Mouse (Mus musculus): ENCODE results near the gene D430041D05Rik. TPM values are rescaled to one million over a fixed set of nuclear protein-coding genes. Genes with fewer than 3 reads are reported as not detected.

The D430041D05Rik gene
- total RNA-seq, 2 experiments from 2014 or later: not detected

DNA sequence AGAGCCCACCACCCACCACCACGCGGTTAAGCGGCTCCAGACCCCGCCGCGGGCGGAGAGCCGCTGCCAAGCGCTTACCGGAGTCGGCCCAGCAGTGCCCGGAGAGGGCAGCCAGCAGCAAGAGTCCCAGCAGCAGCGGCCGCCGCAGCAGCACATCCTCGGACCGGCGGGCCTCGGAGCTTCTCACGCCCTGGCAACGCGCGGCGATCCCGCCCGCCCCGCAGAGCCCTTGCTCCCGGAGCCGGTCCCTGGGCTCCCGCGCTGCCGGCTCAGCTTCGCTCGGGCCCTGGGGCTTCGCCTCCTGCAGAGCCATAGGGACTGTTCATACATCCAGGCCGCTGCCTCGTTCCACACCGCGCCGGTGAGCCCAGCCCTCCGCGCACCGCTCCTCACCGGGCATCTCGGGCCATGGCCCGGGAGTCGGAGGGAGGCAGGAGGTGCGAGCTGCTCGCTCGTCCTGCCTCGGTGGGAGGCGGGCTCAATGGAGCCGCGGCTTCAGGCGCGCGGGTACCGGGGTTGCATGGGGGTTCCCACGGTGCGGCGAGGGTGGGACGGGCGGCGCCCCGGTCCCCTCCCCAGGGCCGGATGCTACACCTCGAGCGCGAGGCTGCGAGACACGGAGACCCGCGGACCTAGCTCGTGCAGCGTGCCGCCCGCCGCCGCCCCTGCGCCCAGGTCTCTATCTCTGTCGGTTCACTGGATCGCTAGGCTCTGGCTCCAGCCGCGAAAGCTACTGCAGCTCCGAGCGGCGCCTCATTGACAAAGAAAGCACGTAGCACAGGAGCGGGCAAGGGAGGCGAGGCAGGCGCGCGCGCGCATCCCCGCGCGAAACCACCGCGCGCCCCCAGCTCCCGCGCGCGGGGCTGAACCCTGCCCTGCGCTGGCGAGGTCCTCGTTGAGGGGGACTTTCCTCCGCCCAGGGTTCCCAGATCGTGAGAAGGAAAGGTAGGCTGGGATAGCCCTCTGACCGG lies 677 bp downstream of the D430041D05Rik start:
- ATAC-seq (replicated peaks; ENCODE audit: poor library complexity, severe bottlenecking): peak; percentile 43; the same call in 1 of the 2 replicates

GRCm38 (mm10) chr2:104408351-104408750 lies 2.5 kb downstream of the D430041D05Rik start:
- ATAC-seq (replicated peaks; ENCODE audit: poor library complexity, severe bottlenecking): no peak

GRCm38 (mm10) chr2:104407913-104408312 lies 2.9 kb downstream of the D430041D05Rik start:
- ATAC-seq (replicated peaks; ENCODE audit: poor library complexity, severe bottlenecking): no peak

GRCm38 (mm10) chr2:104404036-104404435 lies 6.8 kb downstream of the D430041D05Rik start:
- no peak for ATAC-seq (replicated peaks; ENCODE audit: poor library complexity, severe bottlenecking)

GRCm38 (mm10) chr2:104398651-104399290 lies 12.0 kb downstream of the D430041D05Rik start:
- ATAC-seq (replicated peaks; ENCODE audit: poor library complexity, severe bottlenecking): no peak

GRCm38 (mm10) chr2:104395961-104396360 lies 14.9 kb downstream of the D430041D05Rik start:
- no peak for ATAC-seq (replicated peaks; ENCODE audit: poor library complexity, severe bottlenecking)

DNA sequence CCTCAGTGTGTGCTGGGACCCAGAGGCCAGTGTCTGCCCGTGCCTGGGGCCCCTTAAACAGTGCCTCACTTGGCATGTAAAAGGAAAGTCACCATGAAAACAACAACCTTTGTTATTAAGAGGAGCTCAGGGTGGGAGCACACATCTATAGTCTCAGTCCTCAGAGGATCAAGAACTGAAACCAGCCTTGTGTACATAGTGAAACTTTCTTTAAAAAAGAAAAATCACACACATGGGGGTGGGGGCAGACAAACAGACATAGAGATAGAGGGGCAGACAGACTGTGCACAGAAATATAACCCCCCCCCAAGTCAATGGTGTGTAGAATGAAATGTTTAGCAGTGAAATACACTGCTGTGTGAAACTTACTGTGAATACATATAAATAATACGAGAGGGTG lies 16.0 kb downstream of the D430041D05Rik start:
- no peak for ATAC-seq (replicated peaks; ENCODE audit: poor library complexity, severe bottlenecking)

DNA sequence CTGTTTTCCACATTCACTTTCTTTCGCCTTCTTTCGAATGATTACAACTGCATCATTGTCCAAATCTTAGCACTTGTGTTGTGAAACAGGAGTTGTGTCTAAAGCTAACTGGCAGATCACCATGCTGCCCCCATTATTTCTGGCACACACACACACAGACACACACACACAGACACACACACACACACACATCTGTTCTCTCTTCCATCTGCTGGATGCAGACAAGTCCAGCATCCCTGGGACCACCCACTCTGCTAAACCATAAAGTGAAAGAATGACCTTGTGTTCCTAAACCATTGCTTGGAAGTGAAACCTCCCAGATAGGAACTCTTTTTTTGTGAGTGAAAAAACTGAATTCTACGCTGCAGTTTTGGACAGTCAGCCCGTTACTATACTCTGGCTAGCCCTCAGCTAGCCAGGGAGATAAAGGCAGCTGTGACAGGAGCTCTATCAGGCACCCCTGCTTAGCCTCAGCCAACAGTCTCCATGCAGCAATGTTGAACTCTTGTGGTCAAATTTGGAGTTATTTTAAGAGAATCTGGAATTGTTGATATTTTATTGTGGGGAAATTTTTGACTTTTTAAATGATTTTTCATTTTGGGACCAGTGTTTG lies 18.0 kb downstream of the D430041D05Rik start:
- no peak for ATAC-seq (replicated peaks; ENCODE audit: poor library complexity, severe bottlenecking)

DNA sequence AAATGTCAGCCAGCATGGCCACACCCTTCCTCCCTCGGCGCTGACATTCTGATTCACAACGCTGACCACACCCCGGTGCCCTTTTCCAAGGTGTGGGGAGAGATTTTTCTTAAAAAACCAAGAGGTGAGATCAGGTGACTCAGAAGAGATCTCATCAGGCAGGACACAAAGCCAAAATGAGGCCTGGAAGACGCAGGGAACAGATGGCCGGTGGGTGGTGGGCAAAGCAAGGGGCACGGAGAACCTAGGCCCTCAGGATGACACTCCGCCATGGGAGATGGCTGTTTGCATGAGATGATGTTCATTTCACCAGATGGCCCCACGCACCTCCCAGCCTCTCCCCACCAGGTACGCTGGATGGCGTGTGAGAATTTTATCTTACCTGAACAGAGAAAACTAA lies 21.6 kb downstream of the D430041D05Rik start:
- no peak for ATAC-seq (replicated peaks; ENCODE audit: poor library complexity, severe bottlenecking)

- ATAC-seq (replicated peaks; ENCODE audit: poor library complexity, severe bottlenecking): no peak
These were observed 24.9 kb downstream of the D430041D05Rik start for GRCm38 (mm10) chr2:104385941-104386340.

- no peak for ATAC-seq (replicated peaks; ENCODE audit: poor library complexity, severe bottlenecking)
These were observed 27.2 kb downstream of the D430041D05Rik start for GRCm38 (mm10) chr2:104383589-104383988.

- no peak for ATAC-seq (replicated peaks; ENCODE audit: poor library complexity, severe bottlenecking)
These were observed 28.0 kb downstream of the D430041D05Rik start for GRCm38 (mm10) chr2:104382813-104383212.

DNA sequence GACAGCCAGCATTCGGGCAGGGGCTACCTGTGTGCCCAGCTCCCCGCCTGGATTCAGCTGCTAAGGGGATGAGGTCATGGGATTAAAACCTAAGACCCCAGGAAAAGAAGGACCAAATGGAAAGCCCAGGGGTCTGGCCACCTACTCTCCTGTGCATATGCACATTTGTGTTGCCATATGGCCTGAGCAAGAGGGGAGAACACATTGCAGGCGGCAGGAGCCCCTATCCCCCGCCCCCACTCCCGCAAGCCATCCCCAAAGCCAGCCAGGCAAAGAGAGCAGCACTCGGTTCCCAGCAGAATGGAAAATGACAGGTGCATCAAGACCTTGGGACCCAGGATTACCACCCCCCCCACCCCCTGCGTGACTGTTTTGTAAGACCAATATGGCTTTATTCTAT lies 31.5 kb downstream of the D430041D05Rik start:
- ATAC-seq (replicated peaks; ENCODE audit: poor library complexity, severe bottlenecking): no peak

DNA sequence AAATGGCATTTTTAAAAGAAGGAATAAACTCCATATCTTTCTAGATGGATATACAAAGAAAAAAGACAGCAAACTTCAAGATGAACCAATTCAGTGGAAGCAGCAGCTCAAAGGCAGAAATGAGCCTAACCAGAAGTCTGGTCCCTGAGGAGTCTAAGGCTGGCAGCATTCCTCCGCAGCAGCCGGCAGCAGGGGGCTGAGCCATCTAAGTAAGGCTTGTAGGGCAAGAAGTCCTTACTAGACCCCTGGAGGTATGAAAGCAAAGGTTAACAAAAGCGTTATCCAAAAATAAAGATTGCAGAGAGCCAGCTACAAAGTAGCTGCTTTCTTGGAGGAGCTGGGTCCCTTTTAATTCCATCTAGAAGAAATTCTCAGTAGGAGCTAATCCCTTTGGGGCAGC lies 32.0 kb downstream of the D430041D05Rik start:
- ATAC-seq (replicated peaks; ENCODE audit: poor library complexity, severe bottlenecking): no peak

DNA sequence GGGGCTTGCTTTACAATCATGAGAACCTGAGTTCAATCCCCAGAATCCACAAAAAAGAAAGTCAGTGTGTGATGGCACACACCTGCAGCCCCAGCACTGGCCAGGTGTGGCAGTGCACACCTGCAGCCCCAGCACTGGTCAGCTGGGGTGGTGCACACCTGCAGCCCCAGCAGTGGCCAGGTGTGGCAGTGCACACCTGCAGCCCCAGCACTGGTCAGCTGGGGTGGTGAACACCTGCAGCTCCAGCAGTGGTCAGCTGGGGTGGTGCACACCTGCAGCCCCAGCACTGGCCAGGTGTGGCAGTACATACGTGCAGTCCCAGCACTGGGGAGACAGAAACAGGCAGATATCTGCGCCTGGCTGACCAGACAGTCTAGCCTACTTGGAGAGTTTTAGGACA lies 32.8 kb downstream of the D430041D05Rik start:
- ATAC-seq (replicated peaks; ENCODE audit: poor library complexity, severe bottlenecking): no peak

DNA sequence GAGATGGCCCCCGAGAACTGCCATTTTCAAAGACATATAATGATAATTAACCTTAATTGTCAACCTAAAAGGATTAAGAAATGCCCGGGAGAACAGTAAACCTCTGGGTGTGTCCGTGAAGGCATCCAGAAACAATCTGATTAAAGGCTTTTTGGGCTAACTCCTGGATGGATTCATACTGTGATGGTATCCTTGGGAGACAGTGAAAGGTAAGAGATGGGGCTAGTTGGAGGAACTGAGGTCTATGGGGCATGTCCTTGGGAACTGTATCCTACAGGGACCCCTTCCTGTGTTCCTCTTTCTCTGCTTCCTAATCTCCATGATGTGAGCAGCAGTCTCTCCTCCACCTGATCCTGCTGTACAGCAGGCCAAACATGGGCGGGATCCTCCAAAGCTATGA lies 38.7 kb downstream of the D430041D05Rik start:
- no peak for ATAC-seq (replicated peaks; ENCODE audit: poor library complexity, severe bottlenecking)

DNA sequence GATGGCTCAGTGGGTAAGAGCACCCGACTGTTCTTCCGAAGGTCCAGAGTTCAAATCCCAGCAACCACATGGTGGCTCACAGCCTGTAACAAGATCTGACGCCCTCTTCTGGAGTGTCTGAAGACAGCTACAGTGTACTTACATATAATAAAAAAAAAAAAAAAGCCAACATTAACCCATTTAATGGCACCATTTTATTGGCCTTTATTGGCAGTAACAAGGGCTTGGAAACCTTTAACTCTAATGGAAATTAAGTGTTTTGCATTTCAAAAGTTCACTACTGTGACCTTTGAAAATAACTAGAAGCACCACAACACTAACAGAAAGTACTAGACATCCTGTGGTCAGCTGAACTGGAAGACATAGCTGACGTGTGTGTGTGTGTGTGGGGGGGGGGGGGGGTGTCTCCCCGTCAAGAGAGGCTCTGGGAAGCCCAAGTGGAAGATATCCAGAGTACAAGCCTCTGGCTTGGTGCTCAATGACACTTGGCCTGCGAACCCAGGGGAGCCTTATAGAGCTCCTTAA lies 39.1 kb downstream of the D430041D05Rik start:
- no peak for ATAC-seq (replicated peaks; ENCODE audit: poor library complexity, severe bottlenecking)

GRCm38 (mm10) chr2:104367836-104368298 lies 42.9 kb downstream of the D430041D05Rik start:
- ATAC-seq (replicated peaks; ENCODE audit: poor library complexity, severe bottlenecking): no peak

DNA sequence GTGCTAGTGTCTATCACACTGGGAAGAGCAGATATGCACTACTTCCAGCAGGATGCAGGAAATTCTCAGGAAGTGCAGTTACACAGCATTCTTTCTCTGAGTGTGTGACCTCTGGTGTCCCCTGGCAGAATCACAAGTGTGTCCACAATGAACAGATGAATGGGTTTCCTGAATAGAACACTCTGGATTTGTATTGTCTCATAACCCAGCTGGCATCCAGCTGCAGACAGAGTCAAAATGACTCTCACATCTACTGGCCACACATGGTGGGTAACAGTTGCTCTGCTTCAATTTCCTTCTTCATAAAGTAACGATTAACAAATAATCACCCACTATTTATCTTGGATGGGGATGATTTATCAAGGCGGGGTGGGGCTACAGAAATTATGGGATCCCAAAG lies 43.5 kb downstream of the D430041D05Rik start:
- no peak for ATAC-seq (replicated peaks; ENCODE audit: poor library complexity, severe bottlenecking)

GRCm38 (mm10) chr2:104359305-104359704 lies 51.5 kb downstream of the D430041D05Rik start:
- ATAC-seq (replicated peaks; ENCODE audit: poor library complexity, severe bottlenecking): no peak

- ATAC-seq (replicated peaks; ENCODE audit: poor library complexity, severe bottlenecking): no peak
These were observed 51.9 kb downstream of the D430041D05Rik start for GRCm38 (mm10) chr2:104358881-104359280.

Measured in granulocyte monocyte progenitor cell, adult 5-6 weeks (primary cell).